Mouse (Mus musculus): ENCODE results near the gene Timm17b.
"Not testable (repeated sequence)": the region's sequence is repeated elsewhere in the genome, so short reads cannot be mapped to it uniquely, and the experiment has no call there.

The Timm17b gene

DNA sequence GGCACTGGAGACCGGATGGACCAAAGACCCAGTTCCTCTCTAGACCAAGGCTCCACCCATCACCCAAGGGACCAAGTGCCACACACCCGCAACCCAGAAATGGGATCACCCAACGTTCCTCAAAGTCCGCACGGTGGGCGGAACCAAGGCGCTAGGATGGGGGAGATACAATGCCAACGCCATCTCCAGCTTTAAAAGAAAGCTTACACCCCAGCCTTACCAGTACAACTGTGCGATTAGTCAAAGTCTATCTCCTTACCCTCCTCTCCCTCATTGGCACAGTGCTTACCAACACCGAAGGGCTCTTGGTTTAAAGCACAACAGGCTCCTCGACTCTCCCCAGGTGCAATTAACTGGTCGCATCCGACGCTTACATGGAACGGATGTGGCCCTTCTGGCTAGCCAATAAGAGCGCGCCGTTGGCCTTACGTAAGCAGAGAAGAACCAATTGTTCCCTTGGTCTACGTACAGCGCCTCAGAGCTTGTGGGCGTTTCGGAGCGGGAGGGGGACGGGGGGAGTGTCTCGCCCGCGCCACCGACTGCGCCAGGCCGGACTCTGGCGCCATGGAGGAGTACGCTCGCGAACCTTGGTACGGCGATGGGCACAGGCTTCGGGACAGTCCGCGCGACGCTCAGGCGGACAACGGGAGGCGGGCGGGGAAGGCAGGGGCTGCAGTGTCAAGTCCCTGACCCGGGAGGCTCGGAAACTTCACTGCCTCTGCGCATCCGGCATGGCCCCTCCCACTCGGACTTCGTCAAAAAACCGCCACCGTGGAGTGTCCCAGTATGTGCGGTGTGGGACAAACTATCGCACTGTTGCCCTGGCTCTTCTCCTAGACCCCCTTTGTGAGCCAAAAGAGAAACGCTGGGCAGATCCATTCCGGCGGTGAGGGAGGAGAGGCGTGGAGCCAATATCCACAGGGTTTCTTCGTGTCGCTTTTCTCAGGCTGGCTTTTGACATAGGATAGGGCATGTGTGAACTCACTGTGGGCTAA, at the start of gene Timm17b, which contains the start of gene Pqbp1:
Gene Timm17b (plus strand): TSS at position 478 of the 995 bp plus-strand sequence.
Gene Pqbp1 (minus strand): TSS at position 390 of the 995 bp plus-strand sequence.
- CTCF ChIA-PET, result no interaction called here

DNA sequence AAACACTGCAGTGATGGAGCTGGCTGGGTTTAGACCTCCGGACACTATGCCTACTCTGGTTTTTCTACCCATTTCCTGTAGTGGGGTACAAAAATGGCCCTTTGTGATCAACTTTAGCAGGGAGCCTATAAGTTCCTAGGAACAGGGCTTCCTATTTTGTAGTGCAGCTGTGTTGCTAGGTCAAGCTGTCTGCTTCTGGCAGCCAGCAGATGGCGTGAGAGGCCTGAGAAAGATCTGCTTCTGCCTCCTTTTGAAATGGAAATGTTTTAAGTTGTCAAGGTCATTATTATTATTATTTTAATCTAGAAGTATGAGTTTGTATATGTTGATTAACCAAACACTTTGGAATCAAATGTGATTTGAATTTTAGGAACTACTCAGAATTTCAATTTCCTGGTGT, 44.6 kb upstream of the Timm17b start:
- CTCF ChIA-PET, result no interaction called here

DNA sequence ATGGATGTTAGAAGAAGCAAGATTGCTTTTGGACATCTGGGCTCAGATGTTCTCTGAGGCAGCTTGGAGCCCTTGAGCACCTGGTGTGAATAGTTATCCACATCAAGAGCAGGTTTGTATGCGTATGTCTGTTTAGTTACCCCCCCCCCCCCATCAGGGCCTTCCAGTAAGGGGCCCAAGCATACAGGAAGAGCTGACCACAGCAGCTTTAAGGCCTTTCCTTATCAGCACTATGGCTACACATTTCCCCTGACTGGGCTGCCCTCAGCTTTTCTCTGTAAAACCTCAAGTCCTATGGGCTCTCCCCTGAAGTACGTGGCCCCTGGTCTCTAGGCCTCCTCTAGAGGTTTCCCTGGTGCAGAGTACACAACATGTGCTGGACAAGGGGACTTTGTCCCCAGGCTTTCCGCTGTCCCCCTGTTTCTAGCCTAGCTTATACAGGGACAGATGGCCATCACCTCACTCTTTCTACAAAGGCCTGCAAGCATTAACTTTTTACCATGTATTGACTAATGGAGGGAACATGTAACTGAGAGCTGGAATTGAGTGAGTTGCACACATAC, 39.9 kb upstream of the Timm17b start:
- CTCF ChIA-PET, result no interaction called here

DNA sequence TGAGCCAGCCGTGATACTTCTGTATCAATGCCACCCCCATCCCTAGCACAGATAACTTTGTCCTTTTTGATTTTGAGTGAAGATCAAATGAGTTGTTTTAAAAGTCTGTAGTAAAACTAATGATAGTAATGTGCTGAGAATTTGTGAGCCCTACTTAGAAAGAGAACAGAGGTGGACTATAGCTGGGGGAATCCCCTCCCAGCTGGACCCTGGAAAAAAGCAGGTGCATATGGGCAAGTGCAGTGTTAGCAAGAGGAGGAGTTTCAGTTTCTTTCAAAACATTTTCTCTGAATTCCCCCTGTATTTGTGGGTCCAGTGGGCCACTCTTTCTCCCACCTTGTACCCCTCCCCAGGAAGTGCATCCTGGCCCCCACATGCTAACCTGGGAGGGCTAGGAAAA, 36.0 kb upstream of the Timm17b start:
- CTCF ChIA-PET, result no interaction called here

DNA sequence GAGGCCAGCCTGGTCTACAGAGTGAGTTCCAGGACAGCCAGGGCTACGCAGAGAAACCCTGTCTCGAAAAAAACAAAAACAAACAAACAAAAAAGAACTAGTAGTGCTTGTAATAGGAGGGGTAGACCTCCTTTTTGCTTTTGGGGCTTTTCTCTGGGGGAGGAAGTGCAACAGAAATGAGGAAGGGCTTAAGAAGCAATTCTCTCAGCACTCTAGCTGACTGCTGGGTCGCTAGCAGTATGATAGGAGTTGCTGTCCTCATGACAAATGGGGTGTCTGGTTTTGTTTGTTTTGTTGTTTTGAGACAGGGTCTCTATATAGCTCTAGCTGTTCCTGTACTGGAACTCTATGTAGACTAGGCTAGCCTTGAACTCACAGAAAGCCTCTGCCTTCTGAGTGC, 34.6 kb upstream of the Timm17b start:
- CTCF ChIA-PET, result no interaction called here

DNA sequence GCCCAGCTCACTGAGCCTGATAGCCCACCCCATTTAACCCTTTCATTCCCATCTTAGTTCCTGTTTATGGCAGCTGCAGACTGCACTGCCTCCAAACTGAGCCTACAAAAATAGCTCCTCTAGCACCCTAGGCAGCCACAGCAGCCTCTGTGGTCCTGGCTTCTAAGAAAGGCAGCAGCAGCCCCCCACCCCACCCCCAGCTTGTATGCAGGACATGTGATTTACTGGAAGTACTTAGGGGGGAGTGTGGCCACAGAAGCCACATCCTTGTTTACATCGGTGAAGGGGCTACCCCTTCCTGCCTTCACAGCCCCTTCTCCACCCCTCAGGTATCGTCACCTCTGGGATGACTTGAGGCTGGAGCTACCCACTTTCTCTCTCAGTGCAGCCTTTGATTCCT, 33.8 kb upstream of the Timm17b start:
- CTCF ChIA-PET, result no interaction called here

DNA sequence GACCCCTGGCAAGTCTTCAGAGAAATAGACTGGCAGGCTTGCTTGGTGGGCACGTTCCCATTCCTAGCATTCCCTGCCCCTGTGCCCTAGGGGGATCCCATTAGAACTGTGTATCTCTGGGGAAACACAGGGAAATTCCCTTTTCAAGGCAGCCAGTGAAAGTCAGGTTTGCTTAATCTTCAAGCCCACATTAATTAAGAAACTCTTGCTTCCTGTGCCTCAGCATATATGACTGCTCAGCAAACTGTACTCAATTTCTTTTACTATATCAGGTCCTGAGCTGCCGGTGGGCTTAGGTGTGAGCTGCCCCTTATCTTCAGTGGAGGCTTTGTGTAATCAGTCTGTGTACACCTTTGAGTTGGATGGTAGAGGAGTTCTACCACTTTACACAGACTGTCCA, 33.4 kb upstream of the Timm17b start:
- CTCF ChIA-PET, result no interaction called here

DNA sequence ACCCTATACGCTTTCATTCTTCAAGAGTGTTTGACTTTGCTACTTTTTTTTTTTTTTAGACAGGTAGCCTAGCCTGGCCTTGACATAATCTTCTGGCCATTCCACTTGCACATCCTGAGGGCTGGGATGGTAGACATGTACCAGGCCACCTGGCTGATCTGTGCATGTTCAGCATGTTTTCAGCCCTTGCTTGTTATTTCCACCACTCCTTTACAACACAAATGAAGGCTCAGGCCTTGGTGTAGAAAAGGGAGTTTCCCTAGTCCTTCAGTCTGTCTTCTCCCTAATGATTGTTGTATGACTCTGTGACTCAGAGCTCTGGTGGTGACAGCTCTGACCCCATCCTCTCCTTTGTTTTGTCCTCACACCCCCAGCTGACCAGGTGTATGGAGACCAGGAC, 32.0 kb upstream of the Timm17b start:
- CTCF ChIA-PET, result no interaction called here

DNA sequence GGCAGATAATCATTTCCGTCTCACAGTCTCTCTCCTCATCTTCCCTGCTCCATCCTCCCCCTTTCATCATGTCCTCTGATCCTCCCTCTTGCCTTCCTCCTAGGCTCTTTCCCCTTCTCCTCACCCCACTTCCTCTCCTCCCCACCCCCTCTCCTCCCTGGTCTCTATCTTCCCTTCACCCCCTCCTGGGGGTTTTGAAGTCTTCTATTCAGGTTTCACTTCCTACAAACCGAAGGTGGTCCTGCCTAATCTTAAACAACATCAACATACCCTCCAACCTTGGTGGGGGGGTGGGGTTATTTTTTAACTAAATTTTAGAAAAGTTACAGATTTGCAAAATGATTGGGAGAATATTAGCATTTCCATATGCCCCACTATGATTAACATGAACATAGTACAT, 30.7 kb upstream of the Timm17b start:
- CTCF ChIA-PET, result no interaction called here

DNA sequence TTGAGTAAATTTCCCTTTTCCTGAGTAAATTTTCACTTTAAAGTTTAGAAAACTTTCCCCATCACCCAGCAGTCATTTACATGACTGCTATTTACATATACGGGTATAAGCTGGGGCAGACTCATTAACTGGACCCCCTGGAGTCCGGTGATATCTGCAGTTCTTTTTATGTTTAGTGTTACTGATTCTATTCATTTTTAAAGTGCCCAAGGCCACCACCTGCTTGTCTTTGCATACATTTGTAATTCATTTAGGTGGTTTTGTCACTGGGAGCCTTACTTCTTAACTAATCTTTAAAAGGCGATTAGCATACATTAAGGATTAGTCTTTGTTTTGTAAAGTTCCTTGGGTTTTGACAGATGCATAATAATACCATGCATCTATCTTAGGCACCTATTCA, 29.3 kb upstream of the Timm17b start:
- CTCF ChIA-PET, result no interaction called here

DNA sequence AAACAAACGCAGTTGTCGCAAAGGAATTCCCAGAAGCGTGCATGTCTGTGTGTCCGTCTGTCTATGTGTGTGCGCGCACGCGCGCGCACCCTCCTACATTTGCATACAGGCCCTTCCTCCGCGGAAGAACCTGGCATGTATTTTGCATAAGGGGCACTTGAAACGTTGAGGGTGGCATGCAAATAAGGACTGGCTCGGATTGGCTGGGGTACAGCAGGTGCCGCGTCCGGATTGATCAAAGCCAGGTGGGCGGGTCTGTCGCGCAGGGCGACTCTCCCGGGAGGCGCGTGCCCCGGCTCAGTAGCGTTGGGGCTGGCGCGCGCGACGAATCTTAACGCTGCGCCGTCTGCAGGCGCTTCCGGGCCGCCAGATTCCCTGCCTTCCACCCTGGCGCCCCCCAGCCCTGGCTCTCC, 21.1 kb upstream of the Timm17b start, which contains the start of gene Pim2:
Gene Pim2 (plus strand): TSS at position 256 of the 413 bp plus-strand sequence.
- CTCF ChIA-PET, result no interaction called here

DNA sequence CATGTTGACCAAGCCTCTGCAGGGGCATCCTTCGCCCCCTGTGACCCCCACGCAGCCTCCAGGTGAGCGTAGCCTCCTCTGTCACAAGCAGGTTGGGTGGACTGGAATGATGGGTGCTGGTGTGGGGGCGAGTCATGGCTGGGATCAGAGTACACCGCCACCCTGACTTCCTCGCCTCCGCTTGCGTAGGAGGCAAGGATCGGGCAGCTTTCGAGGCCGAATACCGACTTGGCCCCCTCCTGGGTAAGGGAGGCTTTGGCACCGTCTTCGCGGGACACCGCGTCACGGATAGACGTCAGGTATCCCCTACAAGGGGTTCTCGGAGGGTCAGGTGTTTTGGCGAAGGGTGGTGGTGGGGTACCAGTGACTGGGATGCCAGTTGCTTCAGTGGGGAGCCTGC, 20.7 kb upstream of the Timm17b start:
- CTCF ChIA-PET, result no interaction called here

DNA sequence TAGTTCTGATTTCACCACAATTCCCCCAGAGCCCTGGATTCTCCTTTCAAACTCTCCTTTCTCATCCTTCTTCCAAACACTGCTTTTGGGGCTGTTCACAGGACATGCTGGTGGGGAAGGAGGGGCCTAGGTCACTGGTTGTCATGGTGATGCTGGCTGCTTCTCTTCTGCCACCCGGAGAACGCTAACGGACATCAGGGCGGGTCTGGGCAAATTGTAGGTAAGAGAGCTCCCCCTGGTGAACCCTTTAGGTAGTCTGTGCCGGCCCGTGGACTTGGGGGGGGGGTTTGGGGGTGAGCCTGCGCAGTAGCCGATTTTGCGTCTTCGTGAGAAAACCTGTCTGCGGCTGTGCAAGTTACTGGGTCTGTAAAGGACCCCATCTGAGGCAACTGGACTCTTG, 19.3 kb upstream of the Timm17b start:
- CTCF ChIA-PET, result interaction anchor here (0.6 to 0.7 kb wide), 2 partner anchors 67 to 1013 kb away, joined by 3 read pairs; partner anchors contain the start of gene B630019K06Rik

DNA sequence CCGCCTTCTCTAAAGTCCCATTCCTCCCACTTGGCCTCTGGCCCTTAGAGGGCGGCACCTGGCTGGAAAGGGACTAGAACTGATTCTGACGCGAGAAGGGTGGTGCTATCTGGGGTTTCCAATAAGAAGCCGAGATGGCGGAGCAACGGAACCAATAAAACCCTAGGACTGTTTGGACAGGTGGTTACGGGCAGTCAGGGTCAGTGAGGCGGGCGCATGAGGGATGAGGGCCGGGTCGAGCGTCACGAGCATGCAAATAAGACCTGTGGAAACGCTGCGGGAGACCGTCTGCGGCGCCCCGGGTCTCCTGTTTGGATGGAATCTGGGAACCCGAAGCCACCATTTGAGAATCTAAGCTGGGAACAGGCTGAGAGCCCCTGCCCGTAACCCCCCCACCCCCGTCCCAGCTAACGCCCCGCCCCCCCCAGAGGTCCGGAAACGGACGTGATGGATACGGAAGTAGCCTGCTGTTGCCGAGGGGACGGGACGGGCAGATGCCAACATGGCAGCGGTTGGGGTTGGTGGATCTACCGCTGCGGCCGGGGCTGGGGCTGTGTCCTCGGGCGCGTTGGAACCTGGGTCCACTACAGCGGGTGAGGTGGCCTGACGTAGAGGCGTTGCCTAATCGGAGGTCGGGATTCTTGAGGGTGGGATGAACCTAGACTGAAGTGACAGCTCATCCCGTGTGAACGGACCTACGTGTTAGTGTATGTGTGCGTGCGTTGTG, 15.2 kb upstream of the Timm17b start, which contains the start of gene Slc35a2:
Gene Slc35a2 (plus strand): TSS at position 188 of the 727 bp plus-strand sequence.
- CTCF ChIA-PET, result no interaction called here

DNA sequence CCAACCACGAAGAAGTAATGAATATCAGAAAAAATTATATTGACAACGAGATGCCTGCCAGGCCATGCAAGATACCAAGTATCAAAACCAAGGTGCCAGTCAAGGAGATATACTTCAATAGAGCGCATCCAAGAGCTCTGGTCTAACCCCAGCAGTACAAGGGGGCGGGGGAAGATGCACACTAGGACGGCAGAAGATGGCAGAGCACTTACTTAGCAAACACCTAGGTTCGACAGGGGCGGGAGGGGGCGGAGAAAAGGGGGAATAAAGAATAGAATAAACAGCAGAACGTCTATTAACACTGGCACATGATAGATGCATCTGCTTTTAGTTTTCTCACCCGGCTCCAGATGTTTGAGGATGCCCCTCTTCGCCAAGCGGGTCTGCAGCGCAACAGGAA, 946 bp upstream of the Timm17b start:
- CTCF ChIA-PET, result interaction anchor here (1.1 kb wide), 1 partner anchor 10 kb away, joined by 3 read pairs; no protein-coding TSS in a partner anchor

DNA sequence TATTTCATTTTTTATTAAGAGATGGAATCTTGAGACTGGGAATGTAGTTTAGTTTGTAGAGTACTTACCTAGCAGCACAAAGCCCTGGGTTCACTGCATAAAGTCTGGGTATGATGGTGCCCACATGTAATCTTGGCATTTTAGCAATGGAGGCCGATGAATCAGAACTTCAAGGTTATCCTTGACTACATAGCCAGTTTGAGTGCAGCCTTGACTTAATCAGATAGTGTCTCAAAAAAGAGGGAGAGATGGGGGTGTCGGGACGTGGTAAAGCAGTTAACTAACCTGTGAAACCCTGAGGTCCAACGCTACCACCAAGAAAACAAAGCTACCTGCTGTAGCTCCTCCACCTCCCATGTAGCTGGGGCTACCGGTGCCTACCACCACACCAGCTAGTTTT, 5.3 kb downstream of the Timm17b start:
- CTCF ChIA-PET, result no interaction called here

DNA sequence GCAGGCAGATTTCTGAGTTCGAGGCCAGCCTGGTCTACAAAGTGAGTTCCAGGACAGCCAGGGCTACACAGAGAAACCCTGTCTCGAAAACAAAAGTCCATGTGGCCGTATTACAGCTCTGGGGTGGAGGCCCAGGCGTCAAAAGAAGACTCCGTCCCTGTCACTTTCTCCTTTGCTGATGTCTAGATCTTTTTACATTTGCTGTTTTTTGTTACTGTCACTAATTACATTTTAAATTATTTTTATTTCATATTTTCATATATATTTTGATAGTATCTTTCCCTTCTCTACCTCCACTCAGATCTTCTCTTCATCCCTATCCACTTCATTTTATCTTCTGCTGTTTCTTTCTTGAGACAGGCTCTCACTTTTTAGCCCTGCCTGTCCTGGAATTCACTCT, 8.6 kb downstream of the Timm17b start, which contains the start of gene Gm10491:
Gene Gm10491 (minus strand): TSS at position 101 of the 400 bp plus-strand sequence.
- CTCF ChIA-PET, result no interaction called here

DNA sequence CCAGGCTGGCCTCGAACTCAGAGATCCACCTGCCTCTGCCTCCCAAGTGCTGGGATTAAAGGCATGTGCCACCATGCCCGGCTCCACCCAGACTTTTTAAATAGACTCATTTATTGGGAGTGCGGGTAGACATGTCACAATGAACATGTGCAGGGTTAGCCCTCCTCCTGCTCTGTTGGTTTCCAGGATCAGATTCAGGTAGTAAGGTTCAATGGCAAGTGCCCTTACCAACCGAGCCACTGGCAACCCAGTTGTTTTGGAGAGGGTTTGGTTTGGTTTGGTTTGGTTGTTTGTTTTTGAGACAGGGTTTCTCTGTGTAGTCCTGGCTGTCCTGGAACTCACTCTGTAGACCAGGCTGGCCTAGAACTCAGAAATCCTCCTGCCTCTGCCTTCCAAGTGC, 10.1 kb downstream of the Timm17b start, which contains the start of gene Gm10490:
Gene Gm10490 (plus strand): TSS at position 301 of the 400 bp plus-strand sequence.
- CTCF ChIA-PET, result not testable (repeated sequence)

DNA sequence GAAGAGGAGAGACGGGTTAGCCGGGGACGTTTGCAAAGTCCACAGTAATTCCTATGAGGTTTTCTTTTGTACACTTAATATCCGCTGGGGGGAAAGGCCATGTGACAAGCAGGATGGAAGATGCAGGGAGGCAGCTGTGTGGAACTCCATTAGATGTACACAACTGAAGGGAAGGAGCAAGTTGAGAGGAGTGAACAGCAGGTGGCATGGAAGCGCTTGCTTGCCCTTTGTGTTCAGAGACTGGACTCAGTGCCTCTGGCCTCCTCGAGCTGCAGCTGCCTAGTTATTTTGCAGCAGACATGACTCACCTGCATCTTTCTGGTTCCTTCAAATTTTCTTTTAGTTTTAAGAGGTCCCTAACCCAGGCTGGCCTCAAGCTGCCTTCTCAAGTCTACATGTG, 11.3 kb downstream of the Timm17b start:
- CTCF ChIA-PET, result no interaction called here

DNA sequence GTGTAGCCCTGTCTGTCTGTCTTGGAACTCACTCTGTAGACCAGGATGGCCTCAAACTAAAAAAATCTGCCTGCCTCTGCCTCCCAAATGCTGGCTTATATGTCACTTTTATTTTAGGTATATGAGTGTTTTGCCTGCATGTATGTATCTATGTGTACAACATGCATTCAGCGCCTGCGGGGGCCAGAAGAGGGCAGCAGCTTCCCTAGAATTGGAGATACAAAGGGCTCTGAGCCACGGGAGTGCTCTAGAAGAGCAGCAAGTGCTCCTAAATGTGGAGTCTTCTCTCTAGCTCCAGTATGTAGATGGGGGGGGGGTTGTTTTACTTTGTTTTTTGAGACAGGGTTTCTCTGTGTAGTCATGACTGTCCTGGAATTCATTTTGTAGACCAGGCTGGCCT, 16.5 kb downstream of the Timm17b start:
- CTCF ChIA-PET, result not testable (repeated sequence)

DNA sequence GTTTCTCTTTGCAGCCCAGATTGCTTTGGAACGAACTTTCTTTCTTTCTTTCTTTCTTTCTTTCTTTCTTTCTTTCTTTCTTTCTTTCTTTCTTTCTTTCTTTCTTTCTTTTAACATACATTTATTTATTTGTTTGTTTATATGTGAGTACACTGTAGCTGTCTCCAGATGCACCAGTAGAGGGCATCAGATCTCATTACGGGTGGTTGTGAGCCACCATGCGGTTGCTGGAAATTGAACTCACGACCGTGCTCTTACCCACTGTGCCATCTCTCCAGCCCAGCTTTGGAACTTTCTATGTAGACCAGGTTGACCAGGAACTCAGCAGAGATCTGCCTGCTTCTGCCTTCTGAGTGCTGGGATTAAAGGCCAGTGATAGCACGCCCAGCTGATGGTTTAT, 18.8 kb downstream of the Timm17b start:
- CTCF ChIA-PET, result not testable (repeated sequence)

Data from spleen, embryonic (tissue).